26 mouse cellular contexts compared by ENCODE assay signal in the genomic region with DNA sequence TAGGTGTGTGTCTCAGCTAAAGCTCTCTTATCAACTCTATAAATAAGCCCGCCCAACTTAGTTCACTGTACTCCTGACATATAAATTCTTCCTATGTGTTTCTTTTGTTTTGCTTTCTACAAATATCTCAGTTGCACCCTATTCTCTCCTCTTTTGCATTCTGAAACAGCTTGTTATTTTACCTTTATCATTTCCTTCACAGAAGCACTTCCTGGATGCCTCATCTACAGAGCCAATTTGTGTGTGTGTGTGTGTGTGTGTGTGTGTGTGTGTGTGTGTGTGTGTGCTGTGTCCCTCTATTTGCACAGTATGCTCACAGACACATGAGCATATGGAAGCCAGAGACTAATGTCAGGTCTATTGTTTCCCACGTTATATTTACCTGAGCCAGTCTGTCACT. TPM values are rescaled to one million over a fixed set of nuclear protein-coding genes. Genes with fewer than 3 reads are reported as not detected.
DNase-seq lines count a peak whose midpoint lies in the region; ATAC-seq lines count a peak whose summit lies in the region.
"Had no signal": no experiment of that assay in that cellular context is flagged by ENCODE, and none has a peak within 500 bp of the region (broad histone marks: within the 10 kb centered on the region; RNA-seq: fewer than 3 reads in every experiment).

No protein-coding gene starts in this region.

- ATAC-seq in CD4-positive, CD25-positive, alpha-beta regulatory T cell, adult 4 months, result peak; percentile 67
- peak; percentile 32 for ATAC-seq in activated CD4-positive, CD25-positive, alpha-beta regulatory T cell, adult 4 months
- ATAC-seq: forebrain, embryonic 13.5 days; forebrain, embryonic 15.5 days had no signal

- DNase-seq in CD4-positive helper T cell, adult 2 months (ENCODE audit: low read depth, low spot score), result peak; percentile 39
- DNase-seq in naive thymus-derived CD4-positive, alpha-beta T cell, adult 2 months (ENCODE audit: low read depth), result peak; percentile 58
- no peak for DNase-seq in heart, adult 8-10 months (ENCODE audit: low spot score)
- DNase-seq in kidney, postnatal 36 days, result no peak
- no peak for DNase-seq in left cerebral cortex, adult 9 months (ENCODE audit: low spot score in 2 of 2)
- DNase-seq: adrenal gland, adult 2 months; adrenal gland, postnatal 10 days; adrenal gland, postnatal 25 days; B cell, adult 2 months; cerebellum, adult 11 months; cerebellum, adult 18-20 months; cerebellum, adult 8-10 months; cerebellum, adult 9-11 months; cerebellum, postnatal 25 days had no signal

RNA-seq across cellular contexts. Expression of gene Art2b, which starts 9.6 kb away (rescaled TPM):
- 100 to 1,000 TPM; 144 to 219 TPM for polyA plus RNA-seq in CD4-positive, CD25-positive, alpha-beta regulatory T cell, adult 4 months (2017; shearing (Covaris generic))
- 100 to 1,000 TPM in 1 of 2 experiments, 10 to 100 TPM in 1; 54.4 to 136 TPM for polyA plus RNA-seq in activated CD4-positive, CD25-positive, alpha-beta regulatory T cell, adult 4 months (2017; shearing (Covaris generic))
- not detected for total RNA-seq in heart, adult 8-10 months (2022)
- total RNA-seq: adrenal gland, adult 2 months; adrenal gland, postnatal 25 days; ES-E14; MEL had no signal
- polyA plus RNA-seq: adrenal gland, adult 2 months; brain, embryonic 14.5 days; embryonic facial prominence, embryonic 10.5 days; embryonic facial prominence, embryonic 12.5 days; embryonic facial prominence, embryonic 14.5 days; forebrain, embryonic 11.5 days; forebrain, embryonic 13.5 days; forebrain, embryonic 15.5 days; frontal cortex, adult 2 months had no signal

Comparison
In these comparisons a context has a peak if more than half of its experiments do, and no peak if none do; other contexts are left out.
1. DNase-seq: peak in CD4-positive helper T cell, adult 2 months (single experiment) and naive thymus-derived CD4-positive, alpha-beta T cell, adult 2 months (single experiment); none in heart, adult 8-10 months (single experiment), kidney, postnatal 36 days (0 of 2) and left cerebral cortex, adult 9 months (0 of 2).